ENCODE assay signal across 7 mouse cellular contexts in genomic region chr9:42314388-42314787, GRCm38 (mm10).
"Had no signal": no experiment of that assay in that cellular context is flagged by ENCODE, and none has a peak within 500 bp of the region (broad histone marks: within the 10 kb centered on the region; RNA-seq: fewer than 3 reads in every experiment).

No protein-coding gene starts in this region.

- DNase-seq: layer of hippocampus, postnatal 36 days; liver, embryonic 13.5 days; lung, adult 18-20 months; thymus, adult 2 months; thymus, postnatal 25 days had no signal

- ATAC-seq: intestine, postnatal 0 days; midbrain, embryonic 13.5 days had no signal
